Mouse (Mus musculus) limb, embryonic 11.5 days (tissue): ENCODE results near the gene Kcnt1. TPM values are rescaled to one million over a fixed set of nuclear protein-coding genes. Genes with fewer than 3 reads are reported as not detected.

Source experiments
- ATAC-seq: fragments of 200-750 bp; cut with Nextera tagmentation; 2 replicates; pipeline ENCODE4 v1.8.0; 2017; ENCODE audit warnings: low read depth; ENCODE audit not compliant: insufficient number of reproducible peaks, low FRiP score, low TSS enrichment
- DNase-seq: peaks from one replicate; pipeline ENCODE4 v3.0.0-alpha.2; 2015; ENCODE audit warnings: low spot score
- H3K27ac ChIP-seq: fragments of 300-500 bp; sonication (generic); replicated peaks from 2 replicates; pipeline ENCODE4 v1.5.1; 2014; ENCODE audit warnings: low read depth, mild to moderate bottlenecking, low read length
- H3K27me3 ChIP-seq: fragments of 300-500 bp; sonication (generic); 2 replicates; pipeline ENCODE4 v1.6.1; 2014; ENCODE audit warnings: mild to moderate bottlenecking, low read length, mixed read lengths; ENCODE audit not compliant: control insufficient read depth, insufficient read depth
- H3K36me3 ChIP-seq: fragments of 300-500 bp; sonication (generic); 2 replicates; pipeline ENCODE4 v1.6.1; 2014; ENCODE audit warnings: mild to moderate bottlenecking, low read length, moderate library complexity, mixed read lengths; ENCODE audit not compliant: control insufficient read depth, insufficient read depth
- H3K4me1 ChIP-seq: fragments of 300-500 bp; sonication (generic); 2 replicates; pipeline ENCODE4 v1.6.1; 2014; ENCODE audit warnings: low read length, mixed read lengths; ENCODE audit not compliant: control insufficient read depth, insufficient read depth
- H3K4me2 ChIP-seq: fragments of 300-500 bp; sonication (generic); 2 replicates; pipeline ENCODE4 v1.6.1; 2014; ENCODE audit warnings: low read depth, mild to moderate bottlenecking, moderate library complexity; ENCODE audit not compliant: severe bottlenecking
- H3K4me3 ChIP-seq: fragments of 300-500 bp; sonication (generic); 2 replicates; pipeline ENCODE4 v1.5.1; 2014; ENCODE audit warnings: low read depth, low read length
- H3K9ac ChIP-seq: fragments of 300-500 bp; sonication (generic); 2 replicates; pipeline ENCODE4 v1.6.1; 2014; ENCODE audit warnings: mild to moderate bottlenecking, low read length
- H3K9me3 ChIP-seq: fragments of 300-500 bp; sonication (generic); 2 replicates; pipeline ENCODE4 v1.6.1; 2016; ENCODE audit warnings: low read length; ENCODE audit not compliant: control insufficient read depth
- WGBS: fragments of 180-500 bp; shearing (Covaris S2); extraction: QIAGEN DNeasy Blood & Tissue Kit; methylation state at CpG from one replicate; pipeline ENCODE4 v1.1.7; 2014; 5-methylcytosine and 5-hydroxymethylcytosine counted together
- polyA plus RNA-seq: library from polyadenylated mRNA; unstranded; fragments of >200 nt; fragmentation: Nextera tagmentation; extraction: Ambion mirVana; gene quantifications from 2 replicates; pipeline ENCODE4 v1.2.1, GENCODE M21; 2014

Kcnt1 gene
- polyA plus RNA-seq, 1 experiment from 2014 or later, result 0.13 TPM

DNA sequence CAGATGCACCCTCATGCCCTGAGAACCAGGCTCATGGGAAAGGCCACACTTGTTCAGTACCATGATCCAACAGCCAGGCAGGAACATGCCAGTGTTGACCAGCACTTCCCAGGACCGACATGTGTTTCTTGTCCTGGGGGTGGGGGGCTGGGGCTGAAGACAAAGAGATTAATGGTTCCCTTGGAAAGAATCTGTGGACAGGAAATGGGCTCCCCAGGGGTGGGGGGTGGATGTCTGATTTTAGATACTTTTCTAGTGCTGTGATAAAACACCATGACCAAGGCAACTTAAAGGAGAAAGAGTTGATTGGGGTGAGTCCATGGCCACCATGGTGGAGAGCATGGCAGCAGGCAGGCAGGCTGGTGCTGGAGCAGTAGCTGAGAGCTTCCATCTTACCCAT is 18.7 kb downstream of the Kcnt1 start:
- Histone ChIP-seq H3K9me3 (no peaks in the 10 kb centered on the region), H3K4me1 (no peaks in the 10 kb centered on the region; the same call in 1 of the 2 replicates), H3K36me3 (no peaks in the 10 kb centered on the region), H3K9ac (no peak overlapping the region), H3K4me3 (no peak overlapping the region), H3K27ac (no peak overlapping the region), H3K4me2 (no peak overlapping the region), H3K27me3 (peaks cover 19% of the 10 kb centered on the region)
- 30% methylated on average over 1 of the region's 1 CpGs for WGBS
- ATAC-seq, result no peak
- no peak for DNase-seq

DNA sequence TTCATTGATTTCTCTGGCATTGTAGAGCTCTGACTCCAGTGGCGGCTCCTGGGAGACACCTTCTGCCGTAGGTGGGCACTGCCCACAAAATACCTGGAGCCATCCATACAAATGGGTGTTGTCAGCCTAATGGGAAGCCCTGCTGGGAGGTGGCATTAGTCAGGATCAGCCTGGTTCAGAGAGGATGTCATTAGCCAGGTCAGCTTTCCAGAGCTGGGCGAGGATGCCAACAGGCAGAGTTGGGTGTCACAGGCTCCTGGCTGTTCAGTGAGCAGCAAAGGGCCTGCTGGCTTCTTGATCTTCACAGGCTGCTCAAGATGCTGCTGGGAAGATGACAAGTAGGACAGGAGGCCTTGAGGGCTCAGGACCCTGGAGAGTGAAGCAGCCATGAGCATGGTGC is 21.2 kb downstream of the Kcnt1 start:
- H3K9ac ChIP-seq, result no peak overlapping the region
- no peaks in the 10 kb centered on the region for H3K9me3 ChIP-seq
- no peak overlapping the region for H3K4me2 ChIP-seq
- no peaks in the 10 kb centered on the region for H3K36me3 ChIP-seq
- H3K4me3 ChIP-seq, result no peak overlapping the region
- no peaks in the 10 kb centered on the region for H3K4me1 ChIP-seq
- H3K27me3 ChIP-seq, result no peaks in the 10 kb centered on the region
- DNase-seq (no peak), ATAC-seq (no peak)
- no peak overlapping the region for H3K27ac ChIP-seq
- 88% methylated on average over 3 of the region's 3 CpGs for WGBS

DNA sequence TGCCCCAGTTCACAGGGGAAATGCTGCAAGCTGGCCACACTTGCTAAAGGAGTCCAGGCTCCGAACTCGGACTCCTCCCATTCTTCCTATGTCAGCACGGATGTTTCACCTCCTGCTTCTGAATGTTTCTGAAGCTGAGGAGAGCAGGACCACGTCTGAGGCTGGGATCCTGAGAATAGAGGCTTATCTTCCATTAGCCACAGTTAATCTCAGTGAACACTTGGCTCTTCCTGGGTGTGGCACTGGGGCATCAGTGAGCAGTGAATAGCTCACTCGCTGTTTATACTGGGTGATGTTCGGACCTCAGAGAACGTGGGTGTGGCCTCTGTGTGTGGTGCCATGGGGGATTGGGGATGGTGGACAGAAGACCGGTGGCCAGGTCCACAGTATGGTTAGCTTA is 23.7 kb downstream of the Kcnt1 start:
- Histone ChIP-seq H3K4me2 (no peak overlapping the region), H3K9ac (no peak overlapping the region), H3K9me3 (no peaks in the 10 kb centered on the region), H3K27me3 (no peaks in the 10 kb centered on the region), H3K27ac (no peak overlapping the region), H3K36me3 (no peaks in the 10 kb centered on the region), H3K4me3 (no peak overlapping the region), H3K4me1 (no peaks in the 10 kb centered on the region)
- 64% methylated on average over 8 of the region's 8 CpGs for WGBS
- no peak for DNase-seq
- no peak for ATAC-seq

DNA sequence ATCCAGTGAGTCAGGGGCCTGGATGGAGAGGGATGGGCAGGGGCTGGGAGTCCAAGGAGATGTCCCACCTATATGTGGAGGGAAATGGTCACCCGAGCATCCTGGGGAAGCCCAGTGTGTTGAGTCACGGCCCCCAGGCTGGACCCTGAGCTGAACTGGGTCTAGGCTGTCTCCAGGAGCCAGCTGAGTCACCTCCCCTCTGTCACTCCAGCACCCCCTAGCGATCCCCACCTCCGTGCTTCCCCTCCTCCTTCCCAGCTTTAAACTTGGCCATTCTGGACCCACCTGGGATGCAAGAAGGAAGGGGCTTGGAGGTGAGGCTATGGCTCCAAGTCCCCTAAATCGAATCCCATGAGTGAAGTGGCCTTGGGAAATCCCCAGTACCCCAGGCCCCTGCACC is 24.6 kb downstream of the Kcnt1 start:
- Histone ChIP-seq H3K27me3 (no peaks in the 10 kb centered on the region), H3K27ac (no peak overlapping the region), H3K4me3 (no peak overlapping the region), H3K4me1 (no peaks in the 10 kb centered on the region), H3K36me3 (no peaks in the 10 kb centered on the region), H3K9me3 (no peaks in the 10 kb centered on the region), H3K9ac (no peak overlapping the region), H3K4me2 (no peak overlapping the region)
- ATAC-seq (no peak), DNase-seq (no peak)
- WGBS, result 55% methylated on average over 5 of the region's 5 CpGs

DNA sequence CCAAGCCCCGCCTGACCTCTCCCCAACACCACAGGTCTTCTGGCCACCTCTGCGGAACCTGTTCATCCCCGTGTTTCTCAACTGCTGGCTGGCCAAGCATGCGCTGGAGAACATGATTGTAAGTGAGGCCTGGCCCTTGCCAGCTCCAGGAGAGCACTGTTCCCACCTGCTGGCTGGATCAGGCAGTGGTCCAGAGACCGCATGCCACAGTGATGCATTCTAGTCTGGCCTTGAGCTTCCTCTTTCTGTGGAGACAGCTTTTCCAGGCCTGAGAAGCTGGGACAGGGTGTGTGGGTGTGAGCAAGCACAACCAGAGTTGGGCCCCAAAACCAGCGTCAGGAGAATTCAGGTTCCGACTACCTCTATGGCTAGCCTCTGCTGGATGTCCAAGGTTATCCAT is 28.9 kb downstream of the Kcnt1 start:
- no peak overlapping the region for H3K9ac ChIP-seq
- no peak overlapping the region for H3K4me2 ChIP-seq
- 80% methylated on average over 7 of the region's 7 CpGs for WGBS
- H3K36me3 ChIP-seq, result no peaks in the 10 kb centered on the region
- DNase-seq, result no peak
- H3K27ac ChIP-seq, result no peak overlapping the region
- no peak for ATAC-seq
- H3K4me3 ChIP-seq, result no peak overlapping the region
- H3K27me3 ChIP-seq, result no peaks in the 10 kb centered on the region
- H3K9me3 ChIP-seq, result no peaks in the 10 kb centered on the region
- H3K4me1 ChIP-seq, result no peaks in the 10 kb centered on the region

DNA sequence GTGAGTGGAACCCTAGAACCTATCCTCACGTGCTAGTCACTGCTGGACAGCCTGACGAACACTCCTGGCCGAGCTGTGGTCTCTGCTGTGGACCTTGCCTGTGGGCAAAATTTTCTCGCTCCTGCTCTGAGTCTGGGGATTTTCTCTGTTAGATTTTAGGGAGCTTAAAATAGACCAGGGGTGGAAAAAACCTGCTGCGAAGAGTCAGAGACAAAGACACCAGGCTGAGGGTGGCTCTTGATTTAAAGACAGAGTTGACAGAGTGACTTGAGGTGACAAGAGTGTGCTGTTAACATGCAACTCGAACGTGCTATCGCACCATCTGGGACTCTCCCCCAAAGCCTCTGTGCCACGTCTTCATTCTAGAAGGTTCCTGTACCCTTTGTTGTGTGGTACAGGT is 35.4 kb downstream of the Kcnt1 start:
- Histone ChIP-seq H3K9me3 (no peaks in the 10 kb centered on the region), H3K9ac (no peak overlapping the region), H3K27ac (no peak overlapping the region), H3K4me2 (no peak overlapping the region), H3K27me3 (no peaks in the 10 kb centered on the region), H3K36me3 (no peaks in the 10 kb centered on the region), H3K4me3 (no peak overlapping the region), H3K4me1 (no peaks in the 10 kb centered on the region)
- DNase-seq (no peak), ATAC-seq (no peak)
- WGBS, result 80% methylated on average over 9 of the region's 9 CpGs

DNA sequence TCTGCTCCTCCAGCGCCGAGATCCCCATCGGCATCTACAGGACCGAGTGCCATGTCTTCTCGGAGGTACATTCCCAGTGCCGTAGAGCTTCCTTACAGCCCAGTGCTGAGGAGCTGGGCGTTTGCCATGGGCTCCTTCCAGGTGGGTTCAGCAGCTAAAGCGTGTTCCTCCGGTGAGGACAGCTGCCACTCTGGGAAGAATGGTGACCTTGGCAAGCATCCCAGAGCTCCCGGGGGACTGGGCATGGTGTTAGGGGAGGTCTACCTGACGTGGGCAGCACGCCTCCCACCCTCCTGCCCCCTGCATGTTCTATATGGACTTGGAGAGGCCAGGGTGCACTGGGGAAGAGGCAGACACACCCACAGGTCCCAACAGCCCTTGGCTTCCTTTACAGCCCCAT is 46.3 kb downstream of the Kcnt1 start:
- Histone ChIP-seq H3K4me1 (no peaks in the 10 kb centered on the region), H3K4me2 (no peak overlapping the region), H3K27me3 (no peaks in the 10 kb centered on the region), H3K27ac (no peak overlapping the region), H3K9ac (no peak overlapping the region), H3K4me3 (no peak overlapping the region), H3K9me3 (no peaks in the 10 kb centered on the region), H3K36me3 (no peaks in the 10 kb centered on the region)
- 88% methylated on average over 12 of the region's 12 CpGs for WGBS
- no peak for ATAC-seq
- DNase-seq, result no peak

DNA sequence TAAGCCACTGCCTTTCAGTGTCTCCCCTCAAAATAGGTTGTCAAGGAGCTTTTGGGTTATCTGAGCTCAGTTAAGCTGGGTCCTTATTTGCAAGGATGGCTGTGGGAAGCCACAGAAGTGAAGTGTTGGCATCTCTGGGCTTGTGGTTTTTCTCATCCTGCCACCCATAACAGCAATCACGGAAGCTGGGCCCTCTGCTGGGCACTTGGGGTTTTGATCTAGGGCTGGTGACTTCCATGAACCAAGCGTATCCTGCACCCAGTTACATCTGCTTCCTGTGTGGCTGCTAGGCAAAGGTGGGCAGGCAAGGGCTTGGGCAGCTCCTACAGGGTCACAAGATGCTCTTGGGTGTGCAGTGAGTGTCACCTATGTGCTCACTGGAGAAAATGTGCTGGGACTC is 49.7 kb downstream of the Kcnt1 start:
- no peak overlapping the region for H3K9ac ChIP-seq
- 46% methylated on average over 2 of the region's 2 CpGs for WGBS
- no peak overlapping the region for H3K4me2 ChIP-seq
- no peaks in the 10 kb centered on the region for H3K4me1 ChIP-seq
- no peaks in the 10 kb centered on the region for H3K27me3 ChIP-seq
- no peak overlapping the region for H3K4me3 ChIP-seq
- DNase-seq, result no peak
- no peak for ATAC-seq
- no peaks in the 10 kb centered on the region for H3K36me3 ChIP-seq
- no peaks in the 10 kb centered on the region for H3K9me3 ChIP-seq
- no peak overlapping the region for H3K27ac ChIP-seq

DNA sequence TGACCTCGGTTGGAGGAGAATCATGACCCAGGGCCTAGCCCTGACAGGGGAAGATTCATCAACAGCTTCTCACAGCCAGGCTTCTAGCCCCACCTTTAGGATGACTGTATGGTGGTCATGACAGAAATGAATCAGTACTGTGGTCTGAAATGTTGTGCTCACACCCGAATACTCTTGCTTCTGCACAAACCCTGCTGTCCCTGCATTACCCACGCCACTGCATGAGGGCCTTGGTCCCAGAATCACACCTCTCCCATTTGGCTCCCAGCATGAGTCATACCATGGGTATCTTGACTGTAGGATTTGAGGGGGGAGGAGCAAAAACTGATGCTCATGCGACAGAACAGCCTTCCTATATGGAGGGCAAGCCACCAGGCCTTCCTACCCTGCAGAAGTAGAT is 50.7 kb downstream of the Kcnt1 start:
- Histone ChIP-seq H3K9ac (no peak overlapping the region), H3K4me1 (no peaks in the 10 kb centered on the region)
- WGBS, result 74% methylated on average over 4 of the region's 4 CpGs

More for the DNA sequence above, 50.7 kb downstream of the Kcnt1 start:
- H3K4me3 ChIP-seq, result no peak overlapping the region
- no peaks in the 10 kb centered on the region for H3K9me3 ChIP-seq
- H3K36me3 ChIP-seq, result no peaks in the 10 kb centered on the region
- DNase-seq (no peak), ATAC-seq (no peak)
- H3K27me3 ChIP-seq, result no peaks in the 10 kb centered on the region
- H3K27ac ChIP-seq, result no peak overlapping the region
- H3K4me2 ChIP-seq, result no peak overlapping the region
